Mouse (Mus musculus): ENCODE data around the gene Map3k14. TPM values are rescaled to one million over a fixed set of nuclear protein-coding genes. Genes with fewer than 3 reads are reported as not detected.
A peak's percentile ranks its signal among the peaks of the same experiment; 100 is the strongest.

Map3k14 gene
- 4.3 and 5.3 TPM in 2 replicates for polyA plus RNA-seq (2015; fragmentation: Nextera tagmentation; extraction: Ambion mirVana)

DNA sequence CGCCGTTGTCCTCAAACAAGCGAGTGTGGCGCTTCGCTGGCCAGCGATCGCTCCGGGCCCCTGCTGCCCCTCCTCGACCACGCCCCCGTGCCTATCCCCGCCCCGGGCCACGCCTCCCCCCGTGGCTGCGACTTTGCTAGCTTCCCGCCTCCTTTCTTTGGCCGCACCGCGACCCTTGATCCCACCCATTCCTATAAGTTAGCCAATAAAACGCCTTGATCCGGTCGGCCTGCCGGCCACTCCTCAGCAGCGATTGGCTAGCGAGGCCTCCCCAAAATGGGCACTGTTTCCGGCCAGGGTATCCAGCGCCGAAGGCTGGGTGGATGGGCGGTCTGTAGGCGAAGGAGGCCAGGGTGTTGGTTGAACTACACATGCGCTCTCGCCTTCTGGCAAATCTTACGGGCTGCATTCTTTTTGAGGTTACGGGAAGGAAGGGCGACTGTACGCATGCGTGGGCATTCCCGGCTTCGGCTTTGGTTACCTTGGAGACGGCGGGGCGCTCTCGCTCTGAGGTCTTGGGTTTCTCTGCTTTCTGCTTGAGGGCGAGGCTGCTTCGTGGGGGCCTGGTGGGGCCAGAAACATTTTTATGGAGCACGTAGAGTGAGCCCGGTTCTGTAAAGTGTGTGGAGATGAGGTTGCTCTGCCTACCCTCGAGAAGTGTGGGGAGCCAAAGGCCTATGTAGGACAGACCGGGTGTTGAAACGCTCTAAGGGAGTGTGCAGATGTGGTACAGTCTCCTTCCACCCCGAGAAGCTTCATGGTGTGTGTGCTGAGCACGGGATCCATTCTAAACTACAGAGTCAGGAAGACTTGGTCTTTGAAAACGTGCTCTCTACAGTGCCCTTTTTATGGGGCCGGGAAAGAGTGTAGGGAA, at the start of gene Map3k14:
Gene Map3k14, minus strand, starts transcription at position 127 of the 874 bp plus-strand sequence.
- WGBS, result under 1% methylated on average over 55 of the region's 55 CpGs
- peak within 1 kb of the TSS; percentile 74 for H3K4me3 ChIP-seq
- no peaks in the 10 kb centered on the region for H3K27me3 ChIP-seq
- peak; percentile 99 for ATAC-seq (ENCODE audit: insufficient number of reproducible peaks, low FRiP score, low TSS enrichment, low read depth)
- H3K4me2 ChIP-seq, result peak within 1 kb of the TSS; percentile 85
- H3K27ac ChIP-seq, result peak within 1 kb of the TSS; percentile 93
- H3K9ac ChIP-seq, result peak within 1 kb of the TSS; percentile 73
- no peaks in the 10 kb centered on the region for H3K36me3 ChIP-seq
- H3K9me3 ChIP-seq, result no peaks in the 10 kb centered on the region
- H3K4me1 ChIP-seq, result peaks cover 56% of the 10 kb centered on the region

DNA sequence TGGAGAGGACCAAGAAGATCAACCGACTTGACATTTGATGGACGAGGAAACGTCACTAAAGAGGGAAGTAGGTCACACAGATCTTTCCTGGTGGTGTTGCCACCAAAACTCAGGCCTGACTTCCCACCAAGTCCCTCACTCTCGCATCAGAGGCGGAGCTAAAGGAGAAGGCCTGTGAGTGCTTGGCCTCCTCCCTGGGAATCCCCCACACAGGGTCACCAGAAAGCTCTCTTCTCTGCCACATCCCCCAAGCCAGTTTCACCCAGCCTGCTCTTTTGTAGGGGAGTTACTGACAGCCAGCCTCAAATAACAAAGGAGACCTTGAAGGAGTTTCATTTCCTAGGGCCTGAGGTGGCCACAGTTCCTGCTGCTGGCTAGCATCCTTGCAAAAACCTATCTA, 48.1 kb upstream of the Map3k14 start:
- Histone ChIP-seq H3K36me3 (no peaks in the 10 kb centered on the region), H3K27me3 (no peaks in the 10 kb centered on the region), H3K9me3 (no peaks in the 10 kb centered on the region), H3K4me2 (no peak overlapping the region), H3K9ac (no peak overlapping the region), H3K4me3 (no peak overlapping the region), H3K27ac (no peak overlapping the region), H3K4me1 (peaks cover 18% of the 10 kb centered on the region)
- ATAC-seq (ENCODE audit: insufficient number of reproducible peaks, low FRiP score, low TSS enrichment, low read depth), result no peak
- 83% methylated on average over 5 of the region's 5 CpGs for WGBS

DNA sequence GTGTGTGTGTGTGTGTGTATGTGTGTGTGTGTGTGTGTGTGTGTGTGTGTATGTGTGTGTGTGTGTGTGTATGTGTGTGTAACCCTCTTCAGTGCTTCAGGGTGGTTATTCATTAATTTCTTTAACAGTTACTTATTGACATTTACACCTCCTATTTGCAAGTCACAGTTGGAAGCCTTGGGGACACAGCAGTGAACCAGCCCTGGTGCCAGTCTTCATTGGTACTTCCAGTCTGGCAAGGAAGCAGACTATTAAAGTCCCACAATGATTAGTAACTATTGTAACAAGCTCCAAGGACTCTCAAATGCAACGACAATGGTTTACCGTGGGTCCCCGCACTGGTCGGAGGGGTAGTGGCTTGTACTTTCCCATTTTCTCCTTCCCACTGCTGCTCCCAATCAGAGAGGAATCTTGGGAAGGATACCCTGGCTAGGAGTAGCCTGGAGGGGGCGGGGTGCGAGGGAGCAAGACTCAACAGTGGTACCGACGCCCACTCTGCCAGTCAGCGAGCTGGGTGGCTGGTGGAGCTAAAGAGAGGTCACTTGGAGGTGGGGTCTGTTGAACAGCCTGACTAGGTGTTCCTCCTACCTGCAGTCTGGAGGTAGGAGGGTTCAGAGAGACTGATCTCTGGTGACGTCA, 47.6 kb upstream of the Map3k14 start:
- WGBS, result 72% methylated on average over 10 of the region's 10 CpGs
- H3K4me1 ChIP-seq, result peaks cover 14% of the 10 kb centered on the region

DNA sequence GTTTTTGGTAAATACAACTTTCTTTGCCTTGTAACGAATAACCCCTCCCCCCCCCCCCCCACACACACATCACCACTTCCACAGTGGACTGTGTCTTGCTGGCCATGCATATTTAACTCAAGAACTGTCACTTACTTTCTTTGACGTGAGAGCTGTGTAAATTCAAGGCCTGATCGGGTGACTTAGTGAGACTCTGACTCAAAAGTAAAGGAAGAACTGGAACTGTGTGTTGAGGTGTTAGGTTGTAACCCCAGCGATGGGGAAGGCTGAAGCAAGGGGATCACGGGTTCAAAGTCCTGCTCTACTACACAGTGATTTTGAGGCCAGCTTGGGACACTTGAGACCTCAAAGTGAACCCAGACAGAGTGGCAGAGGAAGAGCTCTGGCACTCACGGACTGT, 46.3 kb upstream of the Map3k14 start:
- Histone ChIP-seq H3K36me3 (no peaks in the 10 kb centered on the region), H3K9me3 (no peaks in the 10 kb centered on the region), H3K27me3 (no peaks in the 10 kb centered on the region), H3K4me2 (no peak overlapping the region), H3K9ac (no peak overlapping the region), H3K4me1 (peaks cover 14% of the 10 kb centered on the region), H3K4me3 (no peak overlapping the region), H3K27ac (no peak overlapping the region)
- WGBS, result 78% methylated on average over 6 of the region's 6 CpGs
- ATAC-seq (ENCODE audit: insufficient number of reproducible peaks, low FRiP score, low TSS enrichment, low read depth), result no peak

More for the DNA sequence above, 47.6 kb upstream of the Map3k14 start:
- Histone ChIP-seq H3K9ac (no peak overlapping the region), H3K36me3 (no peaks in the 10 kb centered on the region), H3K27ac (no peak overlapping the region), H3K4me3 (no peak overlapping the region), H3K9me3 (no peaks in the 10 kb centered on the region), H3K4me2 (no peak overlapping the region), H3K27me3 (no peaks in the 10 kb centered on the region)
- ATAC-seq (ENCODE audit: insufficient number of reproducible peaks, low FRiP score, low TSS enrichment, low read depth), result no peak

DNA sequence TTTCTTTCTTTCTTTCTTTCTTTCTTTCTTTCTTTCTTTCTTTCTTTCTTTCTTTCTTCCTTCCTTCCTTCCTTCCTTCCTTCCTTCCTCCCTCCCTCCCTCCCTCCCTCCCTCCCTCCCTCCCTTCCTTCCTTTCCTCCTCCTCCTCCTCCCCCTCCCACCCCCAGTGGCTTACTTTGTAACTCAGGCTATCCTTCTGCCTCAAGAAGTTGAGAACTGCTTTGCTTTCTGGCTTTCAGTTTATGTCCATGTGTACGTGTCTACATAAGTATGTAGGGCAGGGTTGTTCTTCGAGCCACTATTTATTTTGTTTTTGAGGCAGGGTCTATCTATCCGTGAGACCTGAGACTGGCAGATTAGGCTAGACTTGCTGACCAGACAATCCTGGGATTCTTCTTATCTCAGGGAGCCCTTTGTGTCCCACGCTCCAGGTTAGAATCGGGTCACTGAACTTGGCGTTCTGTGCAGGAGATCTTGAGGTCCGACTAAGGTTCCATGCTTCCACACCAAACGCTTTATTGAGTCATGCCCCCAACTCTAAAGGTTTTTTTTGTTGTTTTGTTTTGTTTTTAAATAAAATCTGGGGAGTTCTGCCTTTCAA, 45.5 kb upstream of the Map3k14 start:
- no peak overlapping the region for H3K4me3 ChIP-seq
- no peaks in the 10 kb centered on the region for H3K9me3 ChIP-seq
- H3K36me3 ChIP-seq, result no peaks in the 10 kb centered on the region
- peak overlapping the region; percentile 88 for H3K27ac ChIP-seq
- no peaks in the 10 kb centered on the region for H3K27me3 ChIP-seq
- H3K4me1 ChIP-seq, result peaks cover 18% of the 10 kb centered on the region
- 68% methylated on average over 8 of the region's 8 CpGs for WGBS
- no peak overlapping the region for H3K9ac ChIP-seq
- H3K4me2 ChIP-seq, result no peak overlapping the region; the same call in 1 of the 2 replicates
- ATAC-seq (ENCODE audit: insufficient number of reproducible peaks, low FRiP score, low TSS enrichment, low read depth), result no peak

DNA sequence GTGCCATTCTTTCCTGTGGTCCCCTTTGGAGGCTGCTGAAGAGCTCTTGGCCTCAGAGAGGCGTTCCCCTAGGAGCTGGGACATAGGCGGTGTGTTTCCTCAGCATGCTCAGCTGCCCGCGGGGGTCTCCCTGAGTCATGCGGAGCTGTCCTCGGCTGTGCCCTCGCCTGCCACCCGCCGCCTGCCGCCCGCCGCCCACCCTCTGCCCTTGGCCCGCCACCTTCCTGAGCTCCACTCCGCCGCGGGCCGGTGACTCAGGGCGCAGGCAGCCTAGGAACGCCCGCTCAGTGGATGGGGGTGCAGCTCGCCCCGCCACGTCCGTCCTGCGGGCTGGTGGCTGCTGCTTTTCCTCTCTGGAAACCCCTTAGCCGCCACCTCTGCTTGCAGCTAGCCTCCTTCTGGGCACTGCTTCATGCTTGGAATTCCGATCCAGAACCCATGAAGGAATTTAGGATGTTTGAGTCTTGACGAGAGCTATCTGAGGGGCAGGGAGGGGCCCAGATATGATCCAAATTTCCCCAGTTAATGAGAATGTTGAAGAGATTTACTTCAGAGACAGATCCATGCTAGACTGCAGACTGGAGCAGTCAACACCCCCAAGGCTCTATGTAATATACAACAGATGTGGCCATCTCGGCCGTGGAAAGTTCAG, 44.8 kb upstream of the Map3k14 start:
- no peaks in the 10 kb centered on the region for H3K9me3 ChIP-seq
- H3K4me3 ChIP-seq, result peak overlapping the region; percentile 35
- peak overlapping the region; percentile 88 for H3K27ac ChIP-seq
- no peaks in the 10 kb centered on the region for H3K36me3 ChIP-seq
- peak overlapping the region; percentile 26; the same call in 1 of the 2 replicates for H3K9ac ChIP-seq
- 1% methylated on average over 30 of the region's 30 CpGs for WGBS
- ATAC-seq (ENCODE audit: insufficient number of reproducible peaks, low FRiP score, low TSS enrichment, low read depth), result peak; percentile 86
- H3K4me1 ChIP-seq, result peaks cover 19% of the 10 kb centered on the region
- H3K4me2 ChIP-seq, result peak overlapping the region; percentile 68
- no peaks in the 10 kb centered on the region for H3K27me3 ChIP-seq

DNA sequence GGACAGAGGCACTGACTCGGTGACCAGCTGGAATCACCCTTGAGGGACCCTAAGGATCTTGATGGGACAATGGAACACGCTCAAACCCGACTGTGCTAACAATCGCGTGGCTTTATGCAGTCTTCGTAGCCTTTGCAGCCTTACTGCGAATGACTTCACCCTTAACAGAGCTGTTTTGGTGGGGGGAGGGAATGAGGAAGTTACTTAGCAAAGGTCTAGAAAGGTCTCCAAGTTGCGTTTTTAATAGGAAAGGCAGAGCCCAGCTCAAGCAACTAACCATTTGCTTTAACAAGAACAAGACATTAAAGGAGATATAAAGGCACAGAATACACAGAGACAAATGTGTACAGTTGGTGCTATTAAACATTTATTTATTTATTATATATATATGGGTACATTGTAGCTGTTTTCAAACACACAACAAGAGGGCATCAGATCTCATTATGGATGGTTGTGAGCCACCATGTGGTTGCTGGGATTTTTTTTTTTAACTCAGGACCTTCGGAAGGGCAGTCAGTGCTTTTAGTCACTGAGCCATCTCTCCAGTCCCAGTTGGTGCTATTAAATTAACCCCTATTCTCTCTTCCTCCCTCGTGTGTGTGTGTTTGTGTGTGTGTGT, 42.8 kb upstream of the Map3k14 start:
- no peaks in the 10 kb centered on the region for H3K36me3 ChIP-seq
- WGBS, result 71% methylated on average over 10 of the region's 10 CpGs
- H3K4me3 ChIP-seq, result no peak overlapping the region
- no peaks in the 10 kb centered on the region for H3K27me3 ChIP-seq
- no peaks in the 10 kb centered on the region for H3K9me3 ChIP-seq
- no peak overlapping the region for H3K27ac ChIP-seq
- peaks cover 19% of the 10 kb centered on the region for H3K4me1 ChIP-seq
- H3K4me2 ChIP-seq, result no peak overlapping the region
- no peak for ATAC-seq (ENCODE audit: insufficient number of reproducible peaks, low FRiP score, low TSS enrichment, low read depth)
- H3K9ac ChIP-seq, result no peak overlapping the region

DNA sequence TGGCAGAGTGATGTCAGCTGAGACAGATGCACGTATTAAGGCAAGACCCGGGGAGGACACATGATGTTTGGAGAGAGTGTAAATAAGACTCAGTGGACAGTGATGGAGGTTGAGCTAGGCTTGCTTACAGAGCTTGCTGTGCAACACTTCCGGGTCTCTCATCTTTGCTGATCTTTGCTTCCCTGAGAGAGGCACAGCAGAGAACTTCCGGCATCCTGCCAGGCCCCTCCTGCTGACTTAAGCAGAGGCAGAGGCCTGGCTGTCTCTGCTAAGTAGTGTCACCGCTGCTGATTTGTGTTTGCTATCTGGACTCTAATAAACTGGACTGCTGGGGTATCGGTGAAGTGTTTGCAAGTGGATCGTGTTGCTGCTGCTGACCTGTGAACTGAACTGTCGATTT, 40.6 kb upstream of the Map3k14 start:
- Histone ChIP-seq H3K4me1 (peaks cover 15% of the 10 kb centered on the region), H3K9me3 (no peaks in the 10 kb centered on the region), H3K36me3 (no peaks in the 10 kb centered on the region), H3K27ac (no peak overlapping the region), H3K4me3 (no peak overlapping the region), H3K9ac (no peak overlapping the region), H3K4me2 (no peak overlapping the region), H3K27me3 (no peaks in the 10 kb centered on the region)
- ATAC-seq (ENCODE audit: insufficient number of reproducible peaks, low FRiP score, low TSS enrichment, low read depth), result no peak
- WGBS, result 63% methylated on average over 8 of the region's 8 CpGs

DNA sequence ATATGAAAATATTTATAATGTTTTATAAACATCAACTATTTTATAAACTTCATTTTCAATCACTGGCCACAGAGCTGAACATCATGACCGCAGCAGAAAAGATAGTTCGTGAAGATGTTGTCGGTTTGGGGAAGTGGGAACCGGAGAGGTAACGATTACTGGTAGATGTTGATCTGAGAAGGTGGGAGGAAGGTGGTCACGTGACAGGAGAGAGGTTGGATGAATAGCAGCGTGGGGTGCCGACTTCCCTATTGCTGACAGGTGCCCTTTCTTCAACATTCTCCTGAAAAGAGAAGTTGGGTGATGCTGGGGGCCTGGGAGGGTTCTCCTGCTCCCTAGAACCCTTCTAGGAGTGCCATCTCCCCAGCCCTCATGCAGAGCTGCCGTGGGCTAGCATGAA, 37.3 kb upstream of the Map3k14 start:
- no peak overlapping the region for H3K4me3 ChIP-seq
- no peak overlapping the region for H3K27ac ChIP-seq
- ATAC-seq (ENCODE audit: insufficient number of reproducible peaks, low FRiP score, low TSS enrichment, low read depth), result no peak
- no peak overlapping the region for H3K4me2 ChIP-seq
- H3K36me3 ChIP-seq, result no peaks in the 10 kb centered on the region
- no peaks in the 10 kb centered on the region for H3K9me3 ChIP-seq
- H3K4me1 ChIP-seq, result peaks cover 4% of the 10 kb centered on the region; the same call in 1 of the 2 replicates
- 85% methylated on average over 9 of the region's 9 CpGs for WGBS
- H3K9ac ChIP-seq, result no peak overlapping the region
- no peaks in the 10 kb centered on the region for H3K27me3 ChIP-seq

DNA sequence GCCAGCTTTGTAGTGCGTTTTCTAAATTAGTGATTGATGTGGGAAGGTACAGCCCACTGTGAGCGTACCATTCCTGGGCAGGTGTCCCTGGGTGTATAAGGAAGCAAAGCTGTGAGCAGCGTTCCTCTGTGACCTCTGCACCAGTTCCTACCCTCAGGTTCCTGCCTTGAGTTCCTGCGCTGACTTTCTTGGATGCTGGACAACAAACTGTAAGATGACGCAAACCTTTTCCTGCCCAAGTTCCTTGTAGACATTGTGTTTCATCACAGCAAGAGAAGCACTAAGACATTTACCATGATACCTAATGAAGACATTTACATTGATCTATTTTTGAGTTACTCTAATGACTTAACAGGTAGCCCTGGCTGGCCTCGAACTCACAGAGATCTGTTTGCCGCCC, 27.5 kb upstream of the Map3k14 start:
- no peaks in the 10 kb centered on the region for H3K27me3 ChIP-seq
- WGBS, result 87% methylated on average over 7 of the region's 7 CpGs
- H3K4me3 ChIP-seq, result no peak overlapping the region
- no peaks in the 10 kb centered on the region for H3K36me3 ChIP-seq
- H3K27ac ChIP-seq, result no peak overlapping the region
- no peak overlapping the region for H3K9ac ChIP-seq
- no peak overlapping the region for H3K4me2 ChIP-seq
- H3K4me1 ChIP-seq, result peaks cover 19% of the 10 kb centered on the region
- no peak for ATAC-seq (ENCODE audit: insufficient number of reproducible peaks, low FRiP score, low TSS enrichment, low read depth)
- no peaks in the 10 kb centered on the region for H3K9me3 ChIP-seq

DNA sequence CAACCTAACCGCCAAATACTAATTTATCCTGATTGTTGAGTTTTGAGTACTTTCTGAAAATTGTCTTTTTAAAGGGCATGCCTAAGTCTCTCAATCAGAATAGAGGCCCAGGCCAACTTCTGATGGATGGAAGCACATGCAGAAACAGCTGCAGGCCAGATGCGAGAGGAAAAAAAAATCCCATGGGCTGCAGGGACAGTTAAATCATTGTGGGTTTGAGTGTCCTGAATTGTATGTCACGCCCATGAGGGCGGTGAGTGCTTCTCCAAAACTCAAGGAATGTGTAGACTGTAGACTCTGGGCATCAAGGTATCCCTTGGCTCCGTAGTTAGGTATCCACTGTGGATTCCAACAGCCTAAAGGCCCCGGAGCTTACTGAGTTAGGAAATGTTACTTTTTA, 26.8 kb upstream of the Map3k14 start:
- 66% methylated on average over 6 of the region's 6 CpGs for WGBS
- H3K9ac ChIP-seq, result no peak overlapping the region
- peaks cover 25% of the 10 kb centered on the region for H3K4me1 ChIP-seq
- H3K36me3 ChIP-seq, result no peaks in the 10 kb centered on the region
- no peaks in the 10 kb centered on the region for H3K27me3 ChIP-seq
- no peak overlapping the region for H3K4me3 ChIP-seq
- no peak for ATAC-seq (ENCODE audit: insufficient number of reproducible peaks, low FRiP score, low TSS enrichment, low read depth)
- peak overlapping the region; percentile 9 for H3K27ac ChIP-seq
- H3K9me3 ChIP-seq, result no peaks in the 10 kb centered on the region
- no peak overlapping the region for H3K4me2 ChIP-seq

Measured in limb, embryonic 15.5 days (tissue).